Mouse (Mus musculus) lung, embryonic 16.5 days (tissue): ENCODE data around the gene Tmem235. TPM values are rescaled to one million over a fixed set of nuclear protein-coding genes. Genes with fewer than 3 reads are reported as not detected.

ENCODE experiments used
- ATAC-seq: fragments of 200-750 bp; cut with Nextera tagmentation; 2 replicates; pipeline ENCODE4 v1.8.0; 2017; ENCODE audit warnings: low read depth, mild to moderate bottlenecking, moderate library complexity
- H3K27ac ChIP-seq: fragments of 300-500 bp; sonication (generic); 2 replicates; pipeline ENCODE4 v1.5.1; 2014; ENCODE audit warnings: mild to moderate bottlenecking, control low read depth, low read length
- H3K27me3 ChIP-seq: fragments of 300-500 bp; sonication (generic); 2 replicates; pipeline ENCODE4 v1.6.1; 2014; ENCODE audit warnings: low read depth, low read length, mixed read lengths; ENCODE audit not compliant: control insufficient read depth, insufficient read depth
- H3K36me3 ChIP-seq: fragments of 300-500 bp; sonication (generic); 2 replicates; pipeline ENCODE4 v1.6.1; 2014; ENCODE audit warnings: low read length; ENCODE audit not compliant: control insufficient read depth, insufficient read depth
- H3K4me1 ChIP-seq: fragments of 300-500 bp; sonication (generic); replicated peaks from 2 replicates; pipeline ENCODE4 v1.6.1; 2014; ENCODE audit warnings: low read length, mixed read lengths; ENCODE audit not compliant: control insufficient read depth, insufficient read depth
- H3K4me2 ChIP-seq: fragments of 300-500 bp; sonication (generic); 2 replicates; pipeline ENCODE4 v1.6.1; 2014; ENCODE audit warnings: low read depth, low read length, control low read depth
- H3K4me3 ChIP-seq: fragments of 300-500 bp; sonication (generic); 2 replicates; pipeline ENCODE4 v1.5.1; 2014; ENCODE audit warnings: mild to moderate bottlenecking, low read length, control low read depth
- H3K9ac ChIP-seq: fragments of 300-500 bp; sonication (generic); 2 replicates; pipeline ENCODE4 v1.6.1; 2014; ENCODE audit warnings: low read length, control low read depth
- H3K9me3 ChIP-seq: fragments of 300-500 bp; sonication (generic); 2 replicates; pipeline ENCODE4 v1.6.1; 2016; ENCODE audit warnings: low read length; ENCODE audit not compliant: control insufficient read depth
- WGBS: fragments of 180-500 bp; shearing (Covaris S2); extraction: QIAGEN DNeasy Blood & Tissue Kit; methylation state at CpG from one replicate; pipeline ENCODE4 v1.1.7; 2014; 5-methylcytosine and 5-hydroxymethylcytosine counted together
- polyA plus RNA-seq: library from polyadenylated mRNA; unstranded; fragments of >200 nt; fragmentation: Nextera tagmentation; extraction: Ambion mirVana; gene quantifications from 2 replicates; pipeline ENCODE4 v1.2.1, GENCODE M21; 2015

Gene Tmem235
- polyA plus RNA-seq, 1 experiment from 2014 or later, result not detected

DNA sequence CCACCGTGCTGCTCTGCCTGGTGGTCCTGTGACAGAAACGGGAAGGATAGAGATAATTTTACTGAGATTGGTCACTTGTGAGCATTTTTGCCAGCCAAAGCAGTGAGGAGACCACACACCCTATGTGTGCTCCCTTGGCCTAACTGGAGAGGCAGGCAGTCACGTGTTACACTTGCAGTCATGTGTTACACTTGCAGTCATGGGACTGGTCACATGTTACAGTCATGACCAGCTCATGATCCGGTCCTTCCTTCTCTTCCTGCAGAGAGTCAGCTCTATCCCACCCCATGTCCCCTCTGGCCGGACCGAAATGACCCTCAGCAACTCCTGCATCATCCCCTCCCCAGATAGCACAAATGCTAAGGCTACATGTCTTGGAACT, 20.4 kb downstream of the Tmem235 start:
- Histone ChIP-seq H3K9me3 (no peaks in the 10 kb centered on the region), H3K36me3 (no peaks in the 10 kb centered on the region), H3K4me3 (no peak overlapping the region), H3K9ac (peak overlapping the region; percentile 33; the same call in 1 of the 2 replicates), H3K4me1 (peaks cover 32% of the 10 kb centered on the region), H3K27me3 (no peaks in the 10 kb centered on the region), H3K4me2 (no peak overlapping the region), H3K27ac (peak overlapping the region; percentile 81)
- 63% methylated on average over 6 of the region's 6 CpGs for WGBS
- ATAC-seq, result no peak

DNA sequence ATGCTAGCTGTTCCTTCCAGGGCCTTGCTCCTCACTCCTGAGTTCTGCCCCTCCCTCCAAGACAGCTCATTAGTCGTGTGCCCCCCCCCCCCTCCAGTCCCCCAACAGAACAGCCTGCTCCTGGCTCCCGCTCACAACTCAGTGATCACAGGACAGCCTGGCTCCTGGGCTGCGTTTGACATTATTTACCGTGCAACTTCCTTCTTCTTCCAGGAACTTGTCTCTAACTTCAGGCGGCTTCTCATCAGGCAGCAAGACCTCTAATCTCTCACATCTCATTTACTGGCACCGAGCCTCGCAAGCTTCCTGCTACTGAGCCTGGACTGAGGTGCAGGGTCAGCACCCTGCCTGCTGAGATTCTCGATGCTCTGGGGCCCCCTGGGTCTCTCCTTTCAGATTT, 21.2 kb downstream of the Tmem235 start:
- Histone ChIP-seq H3K4me3 (no peak overlapping the region), H3K4me2 (peak overlapping the region; percentile 18; the same call in 1 of the 2 replicates), H3K27ac (peak overlapping the region; percentile 81), H3K27me3 (no peaks in the 10 kb centered on the region), H3K9ac (peak overlapping the region; percentile 36), H3K4me1 (peaks cover 32% of the 10 kb centered on the region), H3K36me3 (no peaks in the 10 kb centered on the region), H3K9me3 (no peaks in the 10 kb centered on the region)
- peak; percentile 79 for ATAC-seq
- 4% methylated on average over 8 of the region's 8 CpGs for WGBS

DNA sequence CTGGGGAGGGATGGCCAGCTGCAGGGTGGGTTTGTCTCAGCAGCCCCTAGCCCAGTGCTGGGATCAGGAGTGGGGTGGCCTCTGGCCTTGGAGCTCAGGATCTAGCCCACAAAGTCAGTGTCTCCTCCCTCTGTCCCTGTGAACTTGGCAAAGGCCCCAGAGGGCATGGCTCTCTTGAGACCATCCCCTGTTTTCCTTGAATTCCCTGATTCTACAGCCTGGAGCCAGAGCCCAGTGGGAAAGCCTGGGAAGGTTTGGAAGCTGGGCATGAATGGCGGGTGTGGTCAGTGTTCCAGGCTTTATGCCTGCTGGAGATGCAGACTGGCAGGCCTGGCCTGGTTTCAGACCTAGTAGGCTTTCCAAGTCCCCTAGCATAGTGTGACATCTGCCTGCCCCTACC, 21.7 kb downstream of the Tmem235 start:
- 60% methylated on average over 1 of the region's 1 CpGs for WGBS
- H3K4me1 ChIP-seq, result peaks cover 32% of the 10 kb centered on the region

DNA sequence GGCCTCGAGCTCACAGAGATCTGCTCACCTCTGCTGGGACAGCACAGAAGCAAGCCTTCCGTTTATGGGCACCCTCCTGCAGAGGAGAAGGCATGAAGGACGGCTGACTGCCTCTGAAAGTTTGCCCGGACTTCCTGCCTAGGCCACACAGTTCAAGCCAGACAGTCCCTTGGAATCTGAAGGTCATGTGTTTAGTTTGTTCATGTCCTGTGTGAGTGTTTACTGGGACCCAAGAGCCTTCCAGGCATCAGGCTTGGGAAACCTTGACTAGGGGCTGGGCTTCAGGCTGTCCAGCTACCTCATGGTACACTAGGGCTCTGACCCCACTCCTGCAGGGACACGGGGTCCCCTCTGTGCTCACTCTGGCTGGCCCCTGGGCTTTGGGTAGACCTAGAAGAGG, 25.4 kb downstream of the Tmem235 start:
- H3K4me2 ChIP-seq, result no peak overlapping the region
- no peak overlapping the region for H3K9ac ChIP-seq
- no peak for ATAC-seq
- peaks cover 5% of the 10 kb centered on the region; the same call in 1 of the 2 replicates for H3K27me3 ChIP-seq
- H3K36me3 ChIP-seq, result no peaks in the 10 kb centered on the region
- 28% methylated on average over 5 of the region's 5 CpGs for WGBS
- no peak overlapping the region for H3K4me3 ChIP-seq
- no peaks in the 10 kb centered on the region for H3K9me3 ChIP-seq
- H3K4me1 ChIP-seq, result peaks cover 40% of the 10 kb centered on the region
- H3K27ac ChIP-seq, result no peak overlapping the region

More for the DNA sequence above, 21.7 kb downstream of the Tmem235 start:
- H3K9ac ChIP-seq, result peak overlapping the region; percentile 36
- peak; percentile 20; the same call in 1 of the 2 replicates for ATAC-seq
- peak overlapping the region; percentile 81 for H3K27ac ChIP-seq
- no peak overlapping the region for H3K4me3 ChIP-seq
- H3K9me3 ChIP-seq, result no peaks in the 10 kb centered on the region
- no peaks in the 10 kb centered on the region for H3K27me3 ChIP-seq
- peak overlapping the region; percentile 18; the same call in 1 of the 2 replicates for H3K4me2 ChIP-seq
- H3K36me3 ChIP-seq, result no peaks in the 10 kb centered on the region

DNA sequence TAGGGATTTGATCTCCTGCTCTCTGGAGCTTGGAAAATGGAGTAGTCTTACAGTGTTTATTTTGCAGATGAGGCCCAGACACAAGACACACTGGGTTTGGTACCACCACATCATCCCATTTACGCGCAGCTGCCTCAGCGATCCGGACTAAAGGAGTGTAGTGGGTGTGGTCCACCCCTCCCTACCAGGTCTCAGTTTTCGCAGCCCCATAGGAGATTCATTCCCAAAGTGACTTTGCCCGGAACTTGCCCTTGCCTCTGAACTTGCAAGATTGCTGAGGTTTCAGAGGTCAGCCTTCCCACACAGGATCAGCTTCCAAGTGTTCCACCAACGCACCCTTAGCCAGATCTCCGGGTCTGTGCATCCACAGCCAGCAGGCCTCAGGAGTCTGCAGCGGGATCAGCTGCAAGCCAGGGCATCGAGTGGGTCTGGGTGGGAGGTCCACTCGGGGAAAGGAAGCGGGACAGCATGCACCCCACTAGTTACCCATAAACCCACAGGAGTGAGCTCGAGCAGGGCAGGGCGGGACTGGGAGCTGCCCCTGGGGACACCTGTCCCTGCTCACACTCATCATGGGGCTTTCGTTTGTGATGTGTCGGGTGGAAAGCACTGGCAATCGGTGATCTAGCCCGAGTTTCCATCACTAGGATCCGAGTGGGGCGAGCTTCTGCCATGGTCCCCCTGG, 27.8 kb downstream of the Tmem235 start:
- Histone ChIP-seq H3K27ac (no peak overlapping the region), H3K9ac (peak overlapping the region; percentile 51)

DNA sequence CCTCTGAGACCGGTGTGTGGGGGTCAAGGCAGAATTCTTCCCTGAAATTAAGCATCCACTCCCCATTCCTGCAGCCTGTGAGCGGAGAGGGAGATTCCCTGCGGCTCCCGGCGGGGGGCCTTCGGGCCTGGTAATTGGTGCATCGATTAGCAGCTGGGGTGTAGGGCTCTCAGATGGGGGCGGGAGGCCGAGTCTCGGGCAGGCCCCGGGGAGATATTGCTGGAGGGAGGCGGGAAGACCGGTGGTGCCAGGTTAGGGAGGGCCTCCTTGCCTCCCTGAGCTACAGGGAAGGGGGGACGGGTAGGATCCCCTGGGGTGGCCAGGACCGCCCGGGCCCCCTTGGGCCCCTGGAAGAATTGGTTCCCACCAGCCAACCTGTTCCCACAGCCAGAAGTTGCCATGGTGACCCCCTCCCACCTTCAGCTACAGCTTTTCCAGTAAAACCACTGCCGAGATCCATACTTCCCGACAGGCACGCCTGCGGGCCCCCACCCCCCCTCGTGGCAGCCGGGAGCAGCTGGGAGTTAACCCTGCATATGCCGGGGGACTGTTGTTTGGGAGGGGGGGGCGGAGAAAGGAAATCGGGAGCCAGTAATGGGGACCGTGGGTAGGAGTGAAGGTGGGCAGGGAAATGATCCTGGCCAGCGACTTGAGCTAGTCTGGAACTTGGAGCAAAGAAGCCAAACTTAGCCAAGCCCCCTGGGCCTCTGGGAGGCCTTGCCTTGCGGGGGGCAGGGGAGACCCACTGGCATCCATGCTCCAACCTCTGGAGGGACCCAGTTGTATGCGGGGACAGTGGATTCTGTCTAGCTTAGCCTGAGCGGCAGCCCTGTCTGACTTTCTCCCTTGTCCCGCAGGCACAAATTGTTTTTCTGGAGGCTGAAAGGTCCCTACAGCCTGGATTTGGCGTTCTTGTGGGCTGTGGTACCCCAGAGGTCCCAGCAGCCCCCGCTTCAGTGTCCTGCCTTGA, 28.6 kb downstream of the Tmem235 start:
- H3K9me3 ChIP-seq, result no peaks in the 10 kb centered on the region
- 13% methylated on average over 33 of the region's 33 CpGs for WGBS
- peak overlapping the region; percentile 14 for H3K4me3 ChIP-seq
- no peak overlapping the region for H3K27ac ChIP-seq
- peak overlapping the region; percentile 44 for H3K4me2 ChIP-seq
- no peaks in the 10 kb centered on the region for H3K36me3 ChIP-seq
- peak overlapping the region; percentile 51 for H3K9ac ChIP-seq
- peaks cover 5% of the 10 kb centered on the region; the same call in 1 of the 2 replicates for H3K27me3 ChIP-seq
- peaks cover 31% of the 10 kb centered on the region for H3K4me1 ChIP-seq
- peak; percentile 48; the same call in 1 of the 2 replicates for ATAC-seq

More for the DNA sequence above, 27.8 kb downstream of the Tmem235 start:
- 37% methylated on average over 20 of the region's 20 CpGs for WGBS
- ATAC-seq, result no peak
- H3K4me2 ChIP-seq, result peak overlapping the region; percentile 44; the same call in 1 of the 2 replicates
- H3K4me3 ChIP-seq, result no peak overlapping the region
- H3K4me1 ChIP-seq, result peaks cover 31% of the 10 kb centered on the region
- H3K9me3 ChIP-seq, result no peaks in the 10 kb centered on the region
- peaks cover 5% of the 10 kb centered on the region; the same call in 1 of the 2 replicates for H3K27me3 ChIP-seq
- no peaks in the 10 kb centered on the region for H3K36me3 ChIP-seq

DNA sequence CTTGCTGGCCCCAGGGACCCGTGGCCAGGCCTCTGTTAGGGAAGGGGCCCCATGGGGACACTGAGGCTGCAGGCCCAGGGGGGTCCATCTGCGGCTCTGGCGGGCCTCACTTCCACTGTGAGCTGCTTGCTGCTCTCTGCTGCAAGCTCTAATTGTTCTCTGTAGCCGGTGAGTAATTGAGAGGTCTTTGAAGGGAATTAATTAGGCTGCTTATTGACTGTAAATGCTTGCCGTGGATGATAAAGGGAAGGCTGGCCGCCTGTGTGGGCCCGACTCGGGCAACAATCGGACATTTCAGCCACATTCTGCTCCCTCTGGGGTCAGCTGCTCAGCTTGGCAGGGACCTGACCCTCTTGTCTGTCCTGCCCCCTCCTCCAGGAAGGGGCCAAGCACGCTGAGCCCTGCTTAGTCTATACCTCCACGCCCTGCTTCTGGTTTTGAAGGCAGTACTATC, 29.4 kb downstream of the Tmem235 start:
- H3K4me3 ChIP-seq, result no peak overlapping the region
- H3K9ac ChIP-seq, result peak overlapping the region; percentile 51
- no peaks in the 10 kb centered on the region for H3K36me3 ChIP-seq
- H3K4me2 ChIP-seq, result peak overlapping the region; percentile 44
- H3K9me3 ChIP-seq, result no peaks in the 10 kb centered on the region
- no peak overlapping the region for H3K27ac ChIP-seq
- 19% methylated on average over 11 of the region's 11 CpGs for WGBS
- peak; percentile 18; the same call in 1 of the 2 replicates for ATAC-seq
- H3K4me1 ChIP-seq, result peaks cover 31% of the 10 kb centered on the region
- peaks cover 5% of the 10 kb centered on the region; the same call in 1 of the 2 replicates for H3K27me3 ChIP-seq

DNA sequence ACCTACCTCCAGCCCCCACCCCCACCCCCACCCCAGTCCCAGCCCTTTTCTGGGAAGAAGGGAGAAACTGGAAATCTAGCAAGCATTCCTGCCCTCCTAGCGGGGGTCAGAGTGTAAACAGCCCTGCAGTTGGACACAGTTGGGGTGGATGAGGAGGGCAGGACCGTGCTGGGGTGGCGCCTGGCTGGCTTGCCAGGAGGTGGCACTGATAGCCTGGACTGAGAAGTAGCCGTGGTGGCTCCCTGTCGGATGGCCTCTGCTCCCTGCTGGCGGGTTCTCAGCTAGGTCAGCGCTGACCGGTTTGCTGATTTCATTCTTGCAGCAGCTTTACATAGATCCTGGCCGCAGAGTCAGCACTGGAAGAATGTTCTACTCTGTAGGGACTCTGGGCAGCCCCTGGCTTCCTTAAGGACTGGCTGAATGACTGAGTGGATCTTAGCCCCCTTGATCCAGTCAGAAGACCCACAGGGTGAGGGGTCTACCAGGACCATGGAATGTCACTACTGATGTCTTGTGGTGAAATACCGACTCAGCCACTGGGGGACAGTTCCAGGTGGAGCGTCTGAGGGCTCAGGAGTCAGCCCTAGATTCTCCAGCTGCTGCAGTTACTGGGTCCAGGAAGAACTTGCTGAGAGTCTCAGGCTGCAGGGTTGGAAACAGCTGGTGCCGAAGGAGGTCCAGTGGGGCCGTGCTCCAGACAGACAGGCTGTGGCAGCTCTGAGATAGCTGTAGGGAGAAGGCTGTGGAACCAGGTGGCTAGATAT, 30.1 kb downstream of the Tmem235 start:
- Histone ChIP-seq H3K4me2 (peak overlapping the region; percentile 16; the same call in 1 of the 2 replicates), H3K4me1 (peaks cover 31% of the 10 kb centered on the region), H3K36me3 (no peaks in the 10 kb centered on the region), H3K9me3 (no peaks in the 10 kb centered on the region), H3K4me3 (no peak overlapping the region), H3K27ac (no peak overlapping the region), H3K9ac (peak overlapping the region; percentile 48), H3K27me3 (peaks cover 5% of the 10 kb centered on the region; the same call in 1 of the 2 replicates)
- 27% methylated on average over 13 of the region's 13 CpGs for WGBS
- peak; percentile 41 for ATAC-seq
